Mouse (Mus musculus): ENCODE measurements around the gene Aqp9. TPM values are rescaled to one million over a fixed set of nuclear protein-coding genes. Genes with fewer than 3 reads are reported as not detected.

Gene Aqp9
- polyA plus RNA-seq (2015; fragmentation: Illumina TruSeq; extraction: RNeasy Lipid Tissue Mini Kit (QIAGEN cat#74804); ENCODE audit: insufficient read depth, low replicate concordance): 6.3 TPM

GRCm38 (mm10) chr9:71168511-71168910 is at the start of gene Aqp9:
TSS of gene Aqp9 (minus strand) at chr9:71168682.

GRCm38 (mm10) chr9:71215248-71216035 is 47.0 kb upstream of the Aqp9 start, which contains the start of gene Aldh1a2:
TSS of gene Aldh1a2 (plus strand) at chr9:71215789.

Other genes starting within 250 kb of the Aqp9 start
- 3.1 TPM for gene Lipc, start 216.5 kb downstream of the Aqp9 start, polyA plus RNA-seq (2015; fragmentation: Illumina TruSeq; extraction: RNeasy Lipid Tissue Mini Kit (QIAGEN cat#74804); ENCODE audit: insufficient read depth, low replicate concordance)
- 1.1 TPM for gene Aldh1a2, start 47.1 kb upstream of the Aqp9 start, polyA plus RNA-seq (2015; fragmentation: Illumina TruSeq; extraction: RNeasy Lipid Tissue Mini Kit (QIAGEN cat#74804); ENCODE audit: insufficient read depth, low replicate concordance)

Measured in spleen, adult 10 weeks (tissue).